ENCODE assay signal across 11 mouse cellular contexts in genomic region chr9:117072433-117073099, GRCm38 (mm10).
DNase-seq lines count a peak whose midpoint lies in the region; ATAC-seq and TF ChIP-seq lines count a peak whose summit lies in the region.
"Had no signal": no experiment of that assay in that cellular context is flagged by ENCODE, and none has a peak within 500 bp of the region (broad histone marks: within the 10 kb centered on the region; RNA-seq: fewer than 3 reads in every experiment).

No protein-coding gene starts in this region.

- no peaks in the 10 kb centered on the region for H3K27me3 ChIP-seq in heart, embryonic 13.5 days (replicated peaks)
- H3K27me3 ChIP-seq in heart, adult 2 months (ENCODE audit: control insufficient read depth, insufficient read depth, low read length) = no peaks in the 10 kb centered on the region
- H3K27me3 ChIP-seq in kidney, postnatal 0 days (ENCODE audit: insufficient read depth, low read length) = no peaks in the 10 kb centered on the region
- H3K27me3 ChIP-seq: forebrain, embryonic 12.5 days had no signal

- H3K9me3 ChIP-seq in heart, embryonic 13.5 days = 0 out of 2 replicates have a peak, but pooled peaks cover 3% of the 10 kb centered on the region
- no peaks in the 10 kb centered on the region for H3K9me3 ChIP-seq in kidney, postnatal 0 days (replicated peaks; ENCODE audit: low read length)
- H3K9me3 ChIP-seq: forebrain, embryonic 12.5 days had no signal

- no peak overlapping the region for H3K4me3 ChIP-seq in heart, embryonic 13.5 days
- no peak overlapping the region for H3K4me3 ChIP-seq in heart, adult 2 months
- no peak overlapping the region for H3K4me3 ChIP-seq in kidney, postnatal 0 days (replicated peaks; ENCODE audit: low read depth, low read length)
- H3K4me3 ChIP-seq in left cerebral cortex, adult 2 months = no peak overlapping the region
- H3K4me3 ChIP-seq: forebrain, embryonic 12.5 days had no signal

- ATAC-seq in heart, embryonic 13.5 days (ENCODE audit: extremely low read depth, insufficient number of reproducible peaks, low FRiP score, low TSS enrichment) = no peak
- ATAC-seq in kidney, postnatal 0 days (replicated peaks; ENCODE audit: low FRiP score, low read depth) = peak; percentile 72; the same call in 1 of the 2 replicates

- peak overlapping the region; percentile 43 for H3K27ac ChIP-seq in heart, embryonic 13.5 days (replicated peaks)
- no peak overlapping the region for H3K27ac ChIP-seq in heart, adult 2 months
- peak overlapping the region; percentile 55; the same call in 1 of the 2 replicates for H3K27ac ChIP-seq in kidney, postnatal 0 days
- H3K27ac ChIP-seq in left cerebral cortex, adult 2 months = no peak overlapping the region

- TF ChIP-seq EP300 in heart, adult 2 months (IDR thresholded peaks at IDR 0.05; ENCODE audit: insufficient read depth, low read depth, low read length) = no peak

- no peaks in the 10 kb centered on the region for H3K79me2 ChIP-seq in heart, adult 2 months (replicated peaks; ENCODE audit: control insufficient read depth, insufficient read depth, low read length)

- peaks cover 17% of the 10 kb centered on the region for H3K4me1 ChIP-seq in heart, embryonic 13.5 days
- H3K4me1 ChIP-seq in heart, adult 2 months (ENCODE audit: control insufficient read depth, insufficient read depth, low read length) = no peaks in the 10 kb centered on the region
- H3K4me1 ChIP-seq in kidney, postnatal 0 days (replicated peaks; ENCODE audit: insufficient read depth, low read length) = no peaks in the 10 kb centered on the region; the same call in 1 of the 2 replicates

- no peak overlapping the region for H3K9ac ChIP-seq in heart, embryonic 13.5 days
- no peak overlapping the region for H3K9ac ChIP-seq in heart, adult 2 months (ENCODE audit: low read depth, low read length)
- H3K9ac ChIP-seq in kidney, postnatal 0 days (ENCODE audit: low read depth, low read length) = no peak overlapping the region
- H3K9ac ChIP-seq: forebrain, embryonic 12.5 days had no signal

- DNase-seq in heart, adult 2 months = no peak
- peak; percentile 41 for DNase-seq in retina, postnatal 1 day
- no peak for DNase-seq in retina, embryonic 14.5 days (ENCODE audit: low spot score)
- DNase-seq in kidney, postnatal 0 days (ENCODE audit: low spot score) = peak; percentile 86
- DNase-seq in left cerebral cortex, adult 2 months (ENCODE audit: extremely low spot score in 1 of 2, low spot score in 2 of 2) = no peak
- DNase-seq in urinary bladder, postnatal 14 days (ENCODE audit: low spot score) = no peak
- no peak for DNase-seq in natural killer cell, adult 2 months (ENCODE audit: low spot score in 2 of 2)
- DNase-seq: B cell, adult 2 months; cerebellum, adult 11-12 months had no signal

- no peak for TF ChIP-seq CTCF in heart, adult 2 months (IDR thresholded peaks at IDR 0.05)
- no peak for TF ChIP-seq CTCF in kidney, postnatal 0 days (IDR thresholded peaks at IDR 0.05; ENCODE audit: low read depth)
- TF ChIP-seq CTCF in left cerebral cortex, adult 2 months (IDR thresholded peaks at IDR 0.05) = no peak

- WGBS in heart, embryonic 13.5 days = 24% methylated on average over 2 of the region's 2 CpGs
- 52% methylated on average over 2 of the region's 2 CpGs for WGBS in heart, adult 2 months
- WGBS in kidney, postnatal 0 days = 12% methylated on average over 2 of the region's 2 CpGs

- no peak overlapping the region for H3K4me2 ChIP-seq in heart, embryonic 13.5 days
- no peak overlapping the region for H3K4me2 ChIP-seq in kidney, postnatal 0 days (ENCODE audit: low read length)
- H3K4me2 ChIP-seq: forebrain, embryonic 12.5 days had no signal

- TF ChIP-seq POLR2A in heart, adult 2 months (IDR thresholded peaks at IDR 0.05; ENCODE audit: insufficient read depth, low read depth, low read length) = no peak

- intact Hi-C loops in heart, adult 2 months (cut with DNase I) = no loop called here
- intact Hi-C loops in left cerebral cortex, adult 2 months (cut with DNase I) = no loop called here

- H3K36me3 ChIP-seq in heart, embryonic 13.5 days = no peaks in the 10 kb centered on the region
- H3K36me3 ChIP-seq in heart, adult 2 months (ENCODE audit: control insufficient read depth, insufficient read depth, low read length) = no peaks in the 10 kb centered on the region
- no peaks in the 10 kb centered on the region for H3K36me3 ChIP-seq in kidney, postnatal 0 days (ENCODE audit: insufficient read depth, low read length)
- H3K36me3 ChIP-seq: forebrain, embryonic 12.5 days had no signal

Comparison
In these comparisons a context has a peak if more than half of its experiments do, and no peak if none do; other contexts are left out.
1. H3K27ac ChIP-seq: peak in heart, embryonic 13.5 days (single experiment) and kidney, postnatal 0 days (single experiment); none in heart, adult 2 months (single experiment) and left cerebral cortex, adult 2 months (single experiment).
2. DNase-seq: peak in retina, postnatal 1 day (single experiment) and kidney, postnatal 0 days (single experiment); none in heart, adult 2 months (0 of 2), retina, embryonic 14.5 days (single experiment), left cerebral cortex, adult 2 months (0 of 2), urinary bladder, postnatal 14 days (single experiment) and natural killer cell, adult 2 months (0 of 2).